Mouse (Mus musculus) hindbrain, embryonic 11.5 days (tissue): ENCODE results near the gene Pih1d1. TPM values are rescaled to one million over a fixed set of nuclear protein-coding genes. Genes with fewer than 3 reads are reported as not detected.

Source experiments
- ATAC-seq: fragments of 200-750 bp; cut with Nextera tagmentation; 2 replicates; pipeline ENCODE4 v1.8.0; 2017; ENCODE audit warnings: mild to moderate bottlenecking, moderate TSS enrichment, moderate library complexity; ENCODE audit not compliant: low FRiP score
- DNase-seq: peaks from one replicate; pipeline ENCODE4 v3.0.0-alpha.2; 2015; ENCODE audit warnings: low spot score
- H3K27ac ChIP-seq: fragments of 300-500 bp; sonication (generic); 2 replicates; pipeline ENCODE4 v1.5.1; 2014; ENCODE audit warnings: mild to moderate bottlenecking, low read depth, low read length
- H3K27me3 ChIP-seq: fragments of 300-500 bp; sonication (generic); 2 replicates; pipeline ENCODE4 v1.6.1; 2014; ENCODE audit warnings: mild to moderate bottlenecking, low read length, moderate library complexity, mixed read lengths; ENCODE audit not compliant: control insufficient read depth, insufficient read depth
- H3K36me3 ChIP-seq: fragments of 300-500 bp; sonication (generic); 2 replicates; pipeline ENCODE4 v1.6.1; 2014; ENCODE audit warnings: mild to moderate bottlenecking, low read length, moderate library complexity, mixed read lengths; ENCODE audit not compliant: control insufficient read depth, insufficient read depth
- H3K4me1 ChIP-seq: fragments of 300-500 bp; sonication (generic); replicated peaks from 2 replicates; pipeline ENCODE4 v1.6.1; 2014; ENCODE audit warnings: low read length, mixed read lengths; ENCODE audit not compliant: control insufficient read depth, insufficient read depth
- H3K4me2 ChIP-seq: fragments of 300-500 bp; sonication (generic); replicated peaks from 2 replicates; pipeline ENCODE4 v1.6.1; 2014; ENCODE audit warnings: mild to moderate bottlenecking, low read depth, low read length
- H3K4me3 ChIP-seq: fragments of 300-500 bp; sonication (generic); 2 replicates; pipeline ENCODE4 v1.5.1; 2014; ENCODE audit warnings: low read depth, low read length
- H3K9ac ChIP-seq: fragments of 300-500 bp; sonication (generic); 2 replicates; pipeline ENCODE4 v1.6.1; 2014; ENCODE audit warnings: low read depth, low read length
- H3K9me3 ChIP-seq: fragments of 300-500 bp; sonication (generic); 2 replicates; pipeline ENCODE4 v1.6.1; 2016; ENCODE audit warnings: low read length; ENCODE audit not compliant: control insufficient read depth
- WGBS: fragments of 180-500 bp; shearing (Covaris S2); extraction: QIAGEN DNeasy Blood & Tissue Kit; methylation state at CpG from one replicate; pipeline ENCODE4 v1.1.7; 2014; 5-methylcytosine and 5-hydroxymethylcytosine counted together
- polyA plus RNA-seq: library from polyadenylated mRNA; unstranded; fragments of >200 nt; fragmentation: Nextera tagmentation; extraction: Ambion mirVana; gene quantifications from 2 replicates; pipeline ENCODE4 v1.2.1, GENCODE M21; 2014

The Pih1d1 gene
- polyA plus RNA-seq, 1 experiment from 2014 or later, result 105 TPM

- Histone ChIP-seq H3K4me1 (peaks cover 6% of the 10 kb centered on the region; the same call in 1 of the 2 replicates), H3K36me3 (no peaks in the 10 kb centered on the region), H3K4me3 (no peak overlapping the region), H3K9ac (no peak overlapping the region), H3K27ac (no peak overlapping the region), H3K27me3 (peaks cover 67% of the 10 kb centered on the region), H3K9me3 (peaks cover 8% of the 10 kb centered on the region; the same call in 1 of the 2 replicates), H3K4me2 (no peak overlapping the region; the same call in 1 of the 2 replicates)
- ATAC-seq (no peak), DNase-seq (peak; percentile 51)
- 3% methylated on average over 29 of the region's 29 CpGs for WGBS
Measured at GRCm38 (mm10) chr7:45174567-45175280, 20.6 kb downstream of the Pih1d1 start.

DNA sequence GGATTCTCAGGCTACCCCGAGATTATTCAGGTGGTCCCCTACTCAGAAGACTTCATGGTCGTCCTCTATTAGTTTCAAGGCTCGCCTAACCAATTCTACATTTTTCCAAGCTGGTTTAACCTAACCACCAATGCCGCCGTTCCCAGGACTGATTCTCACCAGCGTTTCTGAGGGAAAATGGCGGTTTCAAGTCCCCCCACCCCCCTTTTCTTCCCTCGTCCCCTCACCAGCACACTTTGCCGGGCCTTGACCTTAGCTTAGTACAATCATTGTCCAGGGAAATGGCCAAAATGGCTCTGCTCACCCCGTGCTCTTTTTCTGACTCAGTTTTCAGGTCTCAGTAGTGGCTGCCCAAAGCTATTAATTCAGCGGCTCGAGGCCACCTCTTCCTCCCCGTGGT is 21.3 kb downstream of the Pih1d1 start:
- DNase-seq (peak; percentile 46), ATAC-seq (no peak)
- no peak overlapping the region for H3K9ac ChIP-seq
- H3K4me1 ChIP-seq, result peaks cover 6% of the 10 kb centered on the region; the same call in 1 of the 2 replicates
- no peak overlapping the region for H3K4me2 ChIP-seq
- 2% methylated on average over 13 of the region's 13 CpGs for WGBS
- H3K27ac ChIP-seq, result no peak overlapping the region
- H3K27me3 ChIP-seq, result peaks cover 73% of the 10 kb centered on the region
- H3K9me3 ChIP-seq, result peaks cover 3% of the 10 kb centered on the region; the same call in 1 of the 2 replicates
- H3K36me3 ChIP-seq, result no peaks in the 10 kb centered on the region
- H3K4me3 ChIP-seq, result no peak overlapping the region

- WGBS, result 2% methylated on average over 22 of the region's 23 CpGs
- ATAC-seq (no peak), DNase-seq (no peak)
- Histone ChIP-seq H3K9me3 (0 out of 2 replicates have a peak, but pooled peaks cover 3% of the 10 kb centered on the region), H3K36me3 (no peaks in the 10 kb centered on the region), H3K27ac (no peak overlapping the region), H3K4me1 (peaks cover 6% of the 10 kb centered on the region; the same call in 1 of the 2 replicates), H3K27me3 (peaks cover 76% of the 10 kb centered on the region), H3K4me3 (no peak overlapping the region), H3K4me2 (no peak overlapping the region), H3K9ac (no peak overlapping the region)
Measured at GRCm38 (mm10) chr7:45175929-45176328, 21.8 kb downstream of the Pih1d1 start.

DNA sequence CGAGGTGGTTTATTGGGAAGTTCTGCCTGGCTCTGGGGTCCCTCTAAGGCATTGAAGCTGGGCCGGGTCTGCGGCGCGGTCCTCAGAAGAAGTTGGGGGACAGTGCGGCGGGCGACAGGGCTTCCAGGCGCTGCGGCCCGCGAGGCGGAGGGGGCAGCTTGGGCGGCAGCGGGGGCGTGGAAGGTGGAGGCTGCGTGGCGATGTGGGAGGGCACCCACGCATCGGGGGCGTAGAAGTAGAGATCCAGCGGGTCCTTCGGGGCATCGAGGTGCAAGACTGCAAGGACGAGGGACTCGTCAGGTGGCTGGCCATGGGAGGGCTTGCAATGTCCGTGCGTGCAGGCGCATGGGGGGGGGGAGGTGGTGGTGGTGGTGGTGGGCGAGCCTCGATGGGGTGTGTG is 22.3 kb downstream of the Pih1d1 start:
- H3K27me3 ChIP-seq, result peaks cover 78% of the 10 kb centered on the region
- H3K9me3 ChIP-seq, result 0 out of 2 replicates have a peak, but pooled peaks cover 3% of the 10 kb centered on the region
- no peak overlapping the region for H3K9ac ChIP-seq
- H3K4me3 ChIP-seq, result no peak overlapping the region
- H3K4me2 ChIP-seq, result no peak overlapping the region
- DNase-seq (no peak), ATAC-seq (no peak)
- WGBS, result 0% methylated on average over 24 of the region's 31 CpGs
- H3K27ac ChIP-seq, result no peak overlapping the region
- H3K36me3 ChIP-seq, result no peaks in the 10 kb centered on the region
- peaks cover 6% of the 10 kb centered on the region; the same call in 1 of the 2 replicates for H3K4me1 ChIP-seq

GRCm38 (mm10) chr7:45178550-45178949 is 24.4 kb downstream of the Pih1d1 start:
- no peak overlapping the region for H3K9ac ChIP-seq
- WGBS, result 24% methylated on average over 7 of the region's 7 CpGs
- H3K9me3 ChIP-seq, result no peaks in the 10 kb centered on the region
- DNase-seq (no peak), ATAC-seq (no peak)
- H3K4me1 ChIP-seq, result peaks cover 9% of the 10 kb centered on the region; the same call in 1 of the 2 replicates
- H3K4me3 ChIP-seq, result no peak overlapping the region
- no peak overlapping the region for H3K27ac ChIP-seq
- H3K36me3 ChIP-seq, result no peaks in the 10 kb centered on the region
- no peak overlapping the region for H3K4me2 ChIP-seq
- H3K27me3 ChIP-seq, result peaks cover 96% of the 10 kb centered on the region

- Histone ChIP-seq H3K4me3 (no peak within 1 kb of the TSS), H3K27me3 (peaks cover 97% of the 10 kb centered on the region), H3K36me3 (no peaks in the 10 kb centered on the region), H3K27ac (no peak within 1 kb of the TSS), H3K4me1 (peaks cover 9% of the 10 kb centered on the region; the same call in 1 of the 2 replicates), H3K9me3 (no peaks in the 10 kb centered on the region), H3K9ac (no peak within 1 kb of the TSS), H3K4me2 (no peak within 1 kb of the TSS)
- ATAC-seq (no peak), DNase-seq (no peak)
- 27% methylated on average over 7 of the region's 7 CpGs for WGBS
Measured at GRCm38 (mm10) chr7:45179469-45179868, 25.4 kb downstream of the Pih1d1 start, which contains the start of gene Gfy. Gene Gfy (minus strand): TSS chr7:45179569.

GRCm38 (mm10) chr7:45180896-45181477 is 26.9 kb downstream of the Pih1d1 start, which contains the start of gene Pth2:
Gene Pth2 (plus strand): TSS chr7:45180995.
- 0 out of 2 replicates have a peak within 1 kb of the TSS, but pooled peaks have one; percentile 0 for H3K4me3 ChIP-seq
- H3K27me3 ChIP-seq, result peaks cover 83% of the 10 kb centered on the region
- no peak within 1 kb of the TSS for H3K27ac ChIP-seq
- H3K4me2 ChIP-seq, result no peak within 1 kb of the TSS; the same call in 1 of the 2 replicates
- H3K36me3 ChIP-seq, result no peaks in the 10 kb centered on the region
- DNase-seq (no peak), ATAC-seq (no peak)
- H3K9me3 ChIP-seq, result no peaks in the 10 kb centered on the region
- no peak within 1 kb of the TSS for H3K9ac ChIP-seq
- 22% methylated on average over 17 of the region's 20 CpGs for WGBS
- peaks cover 3% of the 10 kb centered on the region; the same call in 1 of the 2 replicates for H3K4me1 ChIP-seq

- ATAC-seq, result no peak
Measured at GRCm38 (mm10) chr7:45181540-45181939, 27.4 kb downstream of the Pih1d1 start.

More at GRCm38 (mm10) chr7:45181540-45181939, 27.4 kb downstream of the Pih1d1 start:
- H3K4me3 ChIP-seq, result 0 out of 2 replicates have a peak overlapping the region, but pooled peaks have one; percentile 0
- no peaks in the 10 kb centered on the region for H3K36me3 ChIP-seq
- no peak overlapping the region for H3K27ac ChIP-seq
- no peak overlapping the region; the same call in 1 of the 2 replicates for H3K4me2 ChIP-seq
- DNase-seq, result peak; percentile 38
- H3K9ac ChIP-seq, result no peak overlapping the region
- WGBS, result 6% methylated on average over 32 of the region's 35 CpGs
- H3K9me3 ChIP-seq, result no peaks in the 10 kb centered on the region
- H3K4me1 ChIP-seq, result peaks cover 3% of the 10 kb centered on the region; the same call in 1 of the 2 replicates
- peaks cover 78% of the 10 kb centered on the region for H3K27me3 ChIP-seq
